Mouse (Mus musculus) B cell, adult 2 months (primary cell): ENCODE measurements around the gene Ubxn7.
"Not testable (repeated sequence)": the region's sequence is repeated elsewhere in the genome, so short reads cannot be mapped to it uniquely, and the experiment has no call there.

ENCODE experiments used
- DNase-seq, 2 experiments: peaks; one replicate each; pipeline ENCODE4 v3.0.0; 2022

The Ubxn7 gene

DNA sequence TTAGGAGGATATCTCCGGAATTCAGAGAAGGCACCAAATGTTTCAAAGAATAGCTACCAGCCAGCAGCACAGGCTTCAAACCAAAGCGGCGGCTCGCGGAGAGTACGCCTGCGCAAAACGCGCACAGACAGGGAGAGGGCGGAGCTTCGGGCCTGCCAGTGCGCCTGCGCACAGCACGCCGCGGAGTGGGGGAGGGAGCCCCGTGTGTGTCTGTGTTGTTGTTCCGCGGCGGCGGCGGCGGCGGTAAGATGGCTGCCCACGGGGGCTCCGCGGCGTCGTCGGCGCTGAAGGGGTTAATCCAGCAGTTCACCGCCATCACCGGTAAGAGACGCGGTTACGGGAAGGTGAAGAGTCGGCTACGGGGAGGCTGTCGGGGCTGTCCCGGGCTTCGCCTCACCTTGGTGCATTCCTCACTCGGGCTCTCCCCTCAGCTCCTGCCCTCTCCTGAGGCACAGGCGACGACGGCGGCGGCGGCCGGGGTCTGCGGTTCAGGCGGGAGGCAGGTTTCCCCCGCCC is at the start of gene Ubxn7:
Gene Ubxn7, plus strand, starts transcription at position 218 of the 516 bp plus-strand sequence.
- peak; percentile 98 to 99 for DNase-seq

DNA sequence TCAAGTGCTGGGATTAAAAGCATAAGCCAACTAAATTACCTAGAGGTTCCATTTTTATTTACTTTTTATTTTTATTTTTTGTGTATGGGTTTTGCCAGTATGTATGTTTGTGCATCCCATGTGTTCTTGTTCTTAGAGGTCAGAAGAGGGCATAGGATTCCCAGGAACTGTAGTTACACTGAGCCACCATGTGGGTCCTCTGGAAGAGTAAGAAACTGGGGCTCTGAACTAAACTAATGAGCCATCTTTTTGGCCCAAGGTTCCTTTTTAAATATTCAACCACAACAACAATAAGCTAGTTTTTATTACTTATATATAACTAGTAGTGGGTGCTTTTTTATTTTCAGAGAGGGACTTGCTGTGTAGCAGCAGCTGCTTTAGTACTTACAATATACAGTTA is 49.4 kb upstream of the Ubxn7 start:
- no peak for DNase-seq

DNA sequence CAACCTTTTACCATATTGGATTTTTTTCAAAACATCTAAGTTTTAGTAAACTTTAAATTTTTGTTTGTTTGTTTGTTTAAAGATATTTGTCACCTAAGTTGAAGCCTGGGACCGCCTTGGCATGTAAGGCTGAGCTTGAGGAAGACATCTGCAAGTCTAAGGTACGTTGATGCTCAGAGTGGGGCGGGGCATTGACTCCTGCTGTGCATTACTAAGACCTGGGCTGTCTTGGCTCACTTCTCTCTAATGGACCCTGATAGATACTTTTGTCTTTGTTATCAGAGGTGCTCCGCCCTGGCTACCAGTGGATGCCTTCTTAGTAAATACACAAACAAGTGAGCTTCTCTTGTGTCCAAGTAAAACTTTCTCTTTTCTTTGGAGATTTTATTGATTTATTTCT is 40.2 kb upstream of the Ubxn7 start:
- no peak for DNase-seq

DNA sequence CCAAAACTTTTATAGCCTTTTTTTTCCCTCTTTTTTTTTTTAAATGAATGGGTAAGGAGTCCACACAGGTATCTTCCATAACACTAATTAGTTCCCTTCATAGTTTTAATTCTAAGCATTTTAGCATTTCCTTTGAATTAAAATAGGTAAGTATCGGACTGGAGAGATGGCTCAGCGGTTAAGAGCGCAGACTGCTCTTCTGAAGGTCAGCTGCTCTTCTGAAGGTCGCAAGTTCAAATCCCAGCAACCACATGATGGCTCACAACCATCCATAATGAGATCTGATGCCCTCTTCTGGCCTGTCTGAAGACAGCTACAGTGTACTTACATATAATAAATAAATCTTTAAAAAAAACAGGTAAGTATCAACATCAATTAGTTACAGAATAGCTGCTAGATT is 32.4 kb upstream of the Ubxn7 start:
- DNase-seq: not testable (repeated sequence)

DNA sequence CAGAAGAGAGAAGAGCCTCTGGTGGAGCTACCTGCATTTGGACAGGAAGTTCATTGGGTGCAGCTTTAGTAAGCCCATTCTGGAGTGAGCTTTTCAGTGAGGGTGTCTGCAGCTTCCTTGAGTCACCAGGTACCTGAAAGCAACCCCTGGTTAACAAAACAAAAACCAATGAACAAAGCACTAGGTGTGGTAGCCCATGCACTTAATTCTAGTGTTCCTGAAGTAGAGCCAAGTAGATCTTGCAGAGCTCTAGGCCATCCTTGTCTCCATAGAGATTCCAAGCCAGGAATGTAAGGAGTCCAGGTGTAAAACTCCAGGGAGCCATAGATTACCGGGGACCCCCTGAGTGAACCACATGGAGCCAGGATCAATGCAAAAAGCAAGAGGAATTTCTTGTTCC is 29.0 kb upstream of the Ubxn7 start:
- DNase-seq: no peak

DNA sequence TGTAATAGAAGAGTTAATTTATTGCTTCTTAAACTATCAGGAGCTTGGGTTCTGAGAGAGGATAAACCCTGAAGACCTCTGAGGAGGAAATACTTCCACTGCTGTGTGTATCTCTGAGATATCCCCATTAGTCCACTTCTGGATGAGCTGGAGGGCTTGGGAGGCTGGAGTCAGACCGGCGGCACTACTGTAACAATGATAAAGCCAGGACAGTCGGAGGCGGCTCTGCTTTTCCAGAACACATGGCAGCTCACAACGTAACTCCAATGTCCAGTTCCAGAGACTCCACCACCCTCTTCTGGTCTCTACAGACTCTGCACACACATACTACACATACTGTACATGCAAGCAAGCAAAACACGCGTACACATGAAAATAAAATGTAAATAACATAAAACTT is 28.2 kb upstream of the Ubxn7 start:
- no peak for DNase-seq

DNA sequence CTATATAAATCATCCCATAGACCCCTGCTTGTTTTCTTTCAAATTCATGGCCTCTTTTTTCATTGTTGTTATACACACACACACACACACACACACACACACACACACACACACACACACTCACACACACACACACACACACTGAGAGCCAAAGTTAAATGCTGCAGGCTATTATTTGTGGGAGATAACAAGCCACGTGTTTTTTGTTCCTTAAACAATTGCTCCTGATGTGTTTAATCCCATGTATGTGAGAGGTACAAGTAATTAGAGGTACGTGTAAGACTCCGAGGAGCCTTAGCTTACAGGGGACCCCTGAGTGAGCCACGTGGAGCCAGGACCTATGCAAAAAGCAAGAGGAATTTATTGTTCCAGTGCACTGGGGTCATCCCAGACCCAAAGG is 20.1 kb upstream of the Ubxn7 start:
- no peak for DNase-seq

DNA sequence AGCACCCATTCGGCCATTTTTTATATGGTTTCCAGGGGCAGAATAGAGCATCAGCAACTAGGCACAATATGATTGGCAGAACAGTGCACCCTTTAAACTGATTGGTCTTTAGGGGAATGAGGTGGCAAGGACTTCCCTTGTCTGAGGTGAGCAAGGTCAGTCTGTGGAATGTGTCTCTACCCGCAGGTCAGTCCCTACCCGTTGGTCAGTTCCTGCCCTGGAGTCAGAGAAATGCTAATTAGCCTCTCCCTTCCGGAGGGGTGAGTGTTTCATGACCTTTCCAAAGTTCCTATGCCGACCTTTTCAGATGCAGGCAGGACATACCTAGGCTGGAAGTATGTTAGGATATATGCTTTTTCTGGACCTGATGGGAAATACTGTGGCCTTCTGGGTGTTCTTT is 19.7 kb upstream of the Ubxn7 start:
- DNase-seq: no peak

DNA sequence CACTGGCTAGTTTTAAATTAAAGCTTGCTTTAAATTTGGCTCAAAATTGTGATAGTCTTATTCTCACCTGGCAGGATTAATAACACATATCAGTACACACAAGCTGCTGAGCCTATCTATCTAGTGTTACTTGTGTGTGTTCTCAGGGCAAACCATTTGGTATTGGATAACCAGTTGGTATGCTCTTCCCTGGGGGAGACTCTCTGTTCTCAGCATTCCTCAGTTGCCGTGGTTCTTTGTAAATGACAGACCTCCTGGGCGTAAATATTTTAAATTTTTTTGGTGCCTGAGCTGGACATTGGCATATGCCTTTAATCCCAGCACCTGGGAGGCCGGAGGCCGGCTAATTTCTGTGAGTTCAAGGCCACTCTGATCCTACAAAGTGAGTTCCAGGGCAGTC is 19.2 kb upstream of the Ubxn7 start:
- no peak for DNase-seq

DNA sequence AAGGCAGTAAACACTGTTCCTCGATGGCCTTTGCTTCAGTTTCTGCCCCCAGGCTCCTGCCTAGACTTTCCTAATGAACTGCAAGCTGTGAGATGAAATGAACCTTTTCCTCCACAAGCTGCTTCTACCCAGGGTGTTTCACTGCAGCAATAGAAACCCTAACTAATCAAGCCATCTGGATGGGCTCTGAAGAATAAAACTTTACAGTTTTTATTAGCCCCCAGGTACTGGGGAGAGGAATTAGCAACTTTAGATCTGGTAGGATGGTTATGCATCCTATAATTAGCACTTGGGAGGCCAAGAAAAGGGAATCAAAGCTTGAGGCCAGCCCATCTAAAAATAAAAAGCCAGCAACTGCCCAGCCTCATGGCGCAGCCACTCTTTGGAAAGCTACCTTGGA is 15.5 kb upstream of the Ubxn7 start:
- DNase-seq: no peak

DNA sequence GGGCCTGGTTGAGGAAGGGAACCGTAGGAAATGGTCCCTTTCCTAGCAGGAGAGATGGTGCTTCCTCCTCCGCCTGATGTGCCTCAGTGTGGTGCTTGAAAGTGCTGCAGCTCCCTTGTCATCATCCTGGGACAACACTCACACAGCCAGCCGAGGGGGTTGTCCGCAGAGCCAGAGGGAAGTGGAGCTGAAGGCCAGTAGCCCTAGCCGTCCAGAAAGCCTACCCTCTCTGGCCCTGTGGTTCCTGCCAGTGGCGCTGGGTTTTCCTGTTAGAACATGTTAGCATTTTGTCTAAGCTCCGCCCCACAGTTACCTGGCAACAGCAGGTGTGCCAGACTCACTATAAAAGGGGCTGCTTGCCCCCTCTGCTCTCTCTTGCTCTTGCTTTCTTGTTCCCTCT is 8.1 kb upstream of the Ubxn7 start:
- DNase-seq: no peak

DNA sequence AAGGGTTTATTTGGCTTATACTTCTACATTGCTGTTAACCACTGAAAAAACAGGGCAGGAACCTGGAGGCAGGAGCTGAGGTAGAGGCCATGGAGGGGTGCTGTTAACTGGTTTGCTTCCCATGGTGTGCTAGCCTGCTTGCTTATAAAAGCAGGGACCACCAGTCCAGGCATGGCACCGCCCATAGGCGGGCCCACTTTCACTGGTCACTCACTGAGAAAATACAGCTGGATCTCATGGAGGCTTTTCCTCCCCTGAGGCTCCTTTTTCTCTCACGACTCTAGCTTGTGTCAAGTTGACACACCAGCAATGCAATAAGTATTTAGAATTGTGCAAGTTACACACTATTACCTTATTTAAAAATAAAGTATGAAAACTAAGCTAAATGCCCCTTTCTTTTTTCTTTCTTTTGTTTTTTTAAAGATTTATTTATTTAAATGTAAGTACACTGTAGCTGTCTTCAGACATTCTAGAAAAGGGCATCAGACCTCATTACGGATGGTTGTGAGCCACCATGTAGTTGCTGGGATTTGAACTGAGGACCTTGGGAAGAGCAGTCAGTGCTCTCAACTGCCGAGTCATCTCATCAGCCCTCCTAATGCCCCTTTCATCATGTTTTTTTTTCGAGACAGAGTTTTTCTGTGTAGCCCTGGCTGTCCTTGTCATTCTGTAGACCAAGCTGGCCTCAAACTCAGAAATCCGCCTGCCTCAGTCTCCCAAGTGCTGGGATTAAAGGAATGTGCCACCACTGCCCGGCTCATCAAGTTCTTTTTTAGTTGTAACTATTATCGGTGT is 984 bp upstream of the Ubxn7 start:
- DNase-seq: no peak

DNA sequence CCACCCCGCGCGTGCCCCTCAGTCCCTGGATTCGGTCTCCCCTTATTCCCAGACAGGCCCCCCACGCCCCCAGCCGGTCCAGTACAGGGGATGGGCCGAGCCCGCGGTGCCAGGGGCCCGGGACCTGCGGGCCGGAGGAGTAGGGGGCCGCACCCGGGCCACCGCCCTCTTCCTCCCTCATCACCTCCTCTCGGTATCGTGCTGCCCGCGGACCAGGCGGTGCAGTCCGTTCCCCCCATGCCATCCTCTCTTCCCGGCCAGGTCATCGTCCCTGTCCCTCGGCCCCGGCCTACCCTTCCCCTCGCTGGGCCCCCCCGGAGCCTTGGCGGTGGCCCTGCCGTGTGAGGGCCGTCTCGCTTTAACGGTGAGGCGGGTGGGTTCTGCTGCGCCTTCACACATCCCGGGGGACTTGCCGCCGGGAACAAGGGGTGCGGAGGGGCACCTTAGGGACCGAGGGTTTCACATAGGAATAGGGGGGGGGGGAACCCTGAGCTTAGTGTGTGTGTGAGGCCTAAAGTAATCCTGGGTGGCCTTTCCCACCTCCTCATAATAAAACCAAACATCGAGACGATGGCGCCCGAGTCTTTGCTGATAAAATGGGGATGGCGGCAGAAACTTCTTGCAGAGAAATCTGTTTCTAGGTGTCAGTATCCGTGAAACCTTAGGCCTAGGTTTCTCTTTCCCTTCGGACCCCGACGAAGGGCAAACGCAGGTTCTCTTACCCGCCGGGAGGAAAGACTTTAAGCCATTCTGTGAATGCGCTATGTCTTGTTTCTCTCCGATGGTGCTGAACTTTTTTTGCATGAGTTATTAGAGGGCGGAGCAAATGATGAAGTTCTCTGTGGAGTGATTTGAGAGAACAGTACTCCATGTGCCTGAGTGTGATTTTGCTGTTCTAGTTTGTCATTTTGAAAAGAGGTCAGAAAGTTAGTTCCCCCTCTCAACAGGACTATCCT is 777 bp downstream of the Ubxn7 start:
- DNase-seq: peak; percentile 64 to 65

DNA sequence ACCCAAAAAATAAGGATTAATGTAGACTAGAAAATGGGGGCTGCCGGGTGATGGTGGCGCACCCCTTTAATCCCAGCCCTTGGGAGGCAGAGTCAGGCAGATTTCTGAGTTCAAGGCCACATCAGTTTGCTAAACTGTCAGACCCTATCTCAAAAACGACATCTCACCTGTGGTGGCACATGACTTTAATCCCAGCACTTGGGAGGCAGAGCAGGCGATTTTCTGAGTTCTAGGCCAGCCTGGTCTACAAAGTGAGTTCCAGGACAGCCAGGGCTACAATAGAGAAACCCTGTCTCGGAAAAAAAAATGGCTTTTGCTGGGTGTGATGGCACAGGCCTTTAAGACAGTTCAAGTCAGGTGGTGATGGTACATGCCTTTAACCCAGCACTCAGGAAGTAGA is 3.1 kb downstream of the Ubxn7 start:
- no peak for DNase-seq

DNA sequence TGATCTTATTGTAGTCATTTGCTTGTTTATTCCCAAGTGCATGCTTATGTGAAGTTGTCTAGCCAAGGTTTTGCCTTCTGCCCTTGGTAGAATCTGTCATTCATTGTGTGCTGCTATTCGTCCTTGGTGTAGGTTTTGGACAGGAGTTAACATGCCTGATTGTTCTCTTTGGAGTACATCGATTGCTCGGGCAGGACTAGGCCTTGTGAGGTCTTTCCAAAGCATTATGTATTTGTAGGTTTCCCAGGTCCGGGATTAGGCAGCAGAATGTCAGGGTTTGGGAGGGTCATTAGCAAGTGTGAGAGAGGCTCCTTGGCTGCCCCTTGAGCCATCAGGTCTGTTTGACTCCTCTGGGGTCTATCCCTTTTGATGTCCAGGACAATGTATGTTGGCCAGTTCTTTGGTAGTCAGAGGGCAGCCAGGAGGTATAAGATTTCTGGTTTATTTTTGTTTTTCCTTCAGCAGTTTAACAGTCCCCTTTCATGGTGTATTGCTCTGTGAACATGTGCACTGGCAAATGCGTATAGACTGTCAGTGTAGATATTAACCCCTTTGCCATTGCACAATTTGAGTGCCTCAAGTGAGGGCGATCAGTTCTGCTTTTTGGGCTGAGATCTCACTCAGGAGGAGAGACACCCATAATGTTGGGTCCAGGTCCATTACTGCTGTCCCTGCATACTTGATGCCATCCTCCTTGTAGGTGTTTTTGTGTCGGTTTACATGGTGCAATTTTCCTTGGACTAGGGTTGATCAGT is 4.1 kb downstream of the Ubxn7 start:
- no peak for DNase-seq

DNA sequence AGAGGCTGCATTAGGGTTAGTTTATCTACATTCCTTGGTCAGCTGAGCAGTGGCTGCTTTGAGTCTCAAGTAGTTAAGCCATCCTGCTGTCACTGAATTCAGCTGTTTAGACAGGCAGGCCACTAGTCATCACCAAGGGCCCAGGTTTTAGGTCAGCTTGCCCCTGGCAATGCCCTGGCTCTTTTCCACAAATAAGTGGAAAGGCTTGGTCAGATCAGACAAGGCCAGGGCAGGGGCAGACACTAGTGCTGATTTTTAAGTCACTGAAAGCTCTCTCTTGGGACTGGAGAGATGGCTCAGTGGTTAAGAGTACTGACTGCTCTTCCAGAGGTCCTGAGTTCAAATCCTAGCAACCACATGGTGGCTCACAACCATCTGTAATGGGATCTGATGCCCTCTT is 4.9 kb downstream of the Ubxn7 start:
- no peak for DNase-seq

DNA sequence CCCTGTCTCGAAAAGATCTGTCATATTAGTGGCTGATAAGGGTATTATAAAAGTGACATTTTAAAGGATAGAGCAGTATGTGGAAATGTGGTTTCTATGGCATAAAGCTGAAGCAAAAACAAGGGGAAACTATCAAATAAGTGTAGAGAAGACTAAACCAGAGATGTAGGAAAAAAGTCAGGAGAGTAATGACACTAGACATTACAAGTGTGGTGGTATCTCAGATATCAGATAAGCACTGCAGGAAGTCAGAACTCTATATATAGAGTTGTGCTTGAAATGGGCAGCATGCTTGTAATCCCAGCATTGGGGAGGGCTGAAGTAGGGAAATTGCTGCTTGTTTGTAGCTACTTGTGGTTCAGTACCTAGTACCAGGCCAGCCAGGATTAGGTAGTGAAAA is 8.4 kb downstream of the Ubxn7 start:
- no peak for DNase-seq

DNA sequence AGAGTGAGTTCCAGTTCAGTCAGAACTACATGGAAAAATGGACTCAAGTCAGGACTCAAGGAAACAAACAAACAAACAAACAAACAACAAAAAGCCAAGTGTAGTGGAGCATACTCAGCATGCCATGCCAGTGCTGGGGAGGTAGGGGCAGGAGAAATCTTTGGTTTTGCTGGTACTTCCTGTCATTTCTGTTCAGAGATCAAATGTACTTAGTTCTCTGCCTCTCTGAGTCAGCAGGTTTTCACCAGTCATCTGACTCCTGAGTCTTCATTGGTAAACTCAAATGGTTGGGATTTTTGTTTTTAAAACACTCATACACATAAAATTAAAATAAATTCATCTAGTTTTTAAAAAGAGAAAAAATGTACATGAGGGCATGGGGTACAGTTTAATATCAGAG is 13.5 kb downstream of the Ubxn7 start:
- no peak for DNase-seq

DNA sequence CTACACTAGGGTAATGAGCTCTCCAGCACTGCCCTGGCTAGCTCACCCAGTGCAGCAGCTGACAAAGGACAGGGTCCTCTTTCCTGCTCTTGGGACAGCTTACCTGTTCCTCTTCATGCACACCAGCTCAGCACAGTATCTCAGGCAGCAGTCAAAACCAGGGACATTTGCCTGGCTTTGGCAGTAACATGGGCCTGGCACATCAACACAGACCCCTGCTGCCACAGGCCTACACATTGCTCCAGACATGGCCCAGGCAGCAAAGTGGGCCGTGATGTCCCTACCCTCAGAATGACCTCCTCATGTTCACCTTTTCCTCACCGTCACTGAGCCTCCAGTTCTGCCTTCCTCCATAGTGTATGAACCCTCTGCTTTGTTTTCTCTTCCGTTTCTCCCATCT is 18.7 kb downstream of the Ubxn7 start:
- no peak for DNase-seq

DNA sequence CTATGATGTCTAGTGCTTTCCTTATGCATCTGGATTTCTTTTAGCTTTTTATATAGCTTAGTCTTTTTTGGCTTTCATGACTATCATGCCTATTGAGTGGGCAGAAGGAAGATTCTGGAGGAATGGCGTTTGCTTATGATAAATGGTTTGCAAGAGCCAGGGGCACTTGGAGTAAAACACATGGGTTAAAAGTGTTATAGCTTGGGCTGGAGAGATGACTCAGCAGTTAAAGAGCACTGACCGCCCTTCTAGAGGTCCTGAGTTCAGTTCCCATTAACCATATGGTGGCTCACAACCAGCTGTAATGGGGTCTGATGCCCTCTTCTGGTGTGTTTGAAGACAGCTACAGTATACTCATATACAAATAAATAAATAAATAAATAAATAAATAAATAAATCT is 31.5 kb downstream of the Ubxn7 start:
- DNase-seq: no peak

DNA sequence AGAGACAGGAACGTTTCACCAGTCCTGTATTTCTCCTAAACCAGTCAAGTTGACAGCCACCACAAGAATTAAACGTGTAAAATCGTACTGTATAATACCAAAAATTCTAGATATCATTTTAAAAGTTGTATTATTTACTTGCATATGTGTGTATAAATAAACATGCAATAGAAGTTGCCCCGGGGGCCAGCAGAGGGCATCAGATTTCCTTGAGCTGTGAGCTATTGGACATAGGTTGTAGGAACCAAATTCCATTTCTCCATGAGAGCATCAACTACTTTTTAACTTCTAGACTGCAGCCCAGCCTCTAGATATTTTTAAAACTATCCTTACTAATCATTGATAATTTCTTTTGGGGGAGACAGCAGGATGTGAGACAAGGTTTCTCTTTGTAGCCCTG is 39.3 kb downstream of the Ubxn7 start:
- peak; percentile 54 to 64 for DNase-seq

DNA sequence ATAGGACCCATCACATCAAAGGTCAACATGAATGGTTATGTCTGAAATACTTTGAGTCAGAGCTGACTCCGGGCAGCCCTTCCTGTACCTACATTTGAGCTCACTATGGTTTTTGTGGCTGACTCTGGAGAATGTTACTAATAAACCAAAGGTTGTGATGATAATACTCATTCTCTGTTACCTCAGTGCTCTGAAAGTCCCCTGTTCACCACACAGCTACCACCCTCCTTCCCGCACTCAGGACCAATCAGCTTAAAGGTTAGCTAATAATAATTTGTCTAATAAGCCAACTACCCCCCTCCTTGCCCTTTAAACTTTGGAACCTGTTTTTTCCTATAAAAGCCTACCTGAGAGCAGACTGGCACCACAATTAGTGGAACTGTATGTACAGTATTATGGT is 47.5 kb downstream of the Ubxn7 start:
- DNase-seq: no peak

DNA sequence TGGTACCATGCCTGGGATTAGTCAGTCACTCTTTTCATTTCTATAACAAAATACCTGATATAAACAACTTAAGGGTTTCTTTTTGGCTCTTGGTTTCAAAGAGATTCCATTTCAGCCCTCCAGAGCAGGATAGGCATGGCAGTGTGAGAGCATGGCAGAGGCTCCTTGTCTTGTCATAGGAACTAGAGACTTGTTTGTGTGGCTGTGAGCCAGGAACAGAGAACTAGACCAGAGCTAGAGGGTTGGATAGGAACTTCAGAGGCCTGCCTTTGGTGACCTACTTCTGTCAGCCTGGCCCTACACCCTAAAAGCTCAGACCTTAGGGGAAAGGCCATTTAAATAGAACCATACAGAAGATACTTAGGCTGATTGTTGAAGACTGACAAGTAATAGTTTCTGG is 50.8 kb downstream of the Ubxn7 start:
- no peak for DNase-seq
